Mouse (Mus musculus) hindbrain, postnatal 0 days (tissue): Measurements from ENCODE around the gene Psmd3. TPM values are rescaled to one million over a fixed set of nuclear protein-coding genes. Genes with fewer than 3 reads are reported as not detected.
A peak's percentile ranks its signal among the peaks of the same experiment; 100 is the strongest.

Experiments used
- ATAC-seq: fragments of 200-750 bp; cut with Nextera tagmentation; 2 replicates; pipeline ENCODE4 v1.8.0; 2017; ENCODE audit warnings: mild to moderate bottlenecking, moderate TSS enrichment, moderate library complexity
- DNase-seq: peaks from one replicate; pipeline ENCODE4 v3.0.0-alpha.2; 2015; ENCODE audit warnings: low spot score
- H3K27ac ChIP-seq: fragments of 300-500 bp; sonication (generic); 2 replicates; pipeline ENCODE4 v1.5.1; 2014; ENCODE audit warnings: mild to moderate bottlenecking
- H3K27me3 ChIP-seq: fragments of 300-500 bp; sonication (generic); 2 replicates; pipeline ENCODE4 v1.6.1; 2014; ENCODE audit warnings: low read length, mixed read lengths; ENCODE audit not compliant: insufficient read depth
- H3K36me3 ChIP-seq: fragments of 300-500 bp; sonication (generic); 2 replicates; pipeline ENCODE4 v1.6.1; 2014; ENCODE audit warnings: low read length, mixed read lengths; ENCODE audit not compliant: insufficient read depth
- H3K4me1 ChIP-seq: fragments of 300-500 bp; sonication (generic); 2 replicates; pipeline ENCODE4 v1.6.1; 2014; ENCODE audit warnings: antibody characterized with exemption, low read length, mixed read lengths; ENCODE audit not compliant: insufficient read depth
- H3K4me2 ChIP-seq: fragments of 300-500 bp; sonication (generic); 2 replicates; pipeline ENCODE4 v1.6.1; 2014; ENCODE audit warnings: low read depth, mild to moderate bottlenecking, low read length, moderate library complexity, mixed read lengths
- H3K4me3 ChIP-seq: fragments of 300-500 bp; sonication (generic); 2 replicates; pipeline ENCODE4 v1.5.1; 2014; ENCODE audit warnings: low read length
- H3K9ac ChIP-seq: fragments of 300-500 bp; sonication (generic); replicated peaks from 2 replicates; pipeline ENCODE4 v1.6.1; 2014; ENCODE audit warnings: mild to moderate bottlenecking, low read length, moderate library complexity, mixed read lengths
- H3K9me3 ChIP-seq: fragments of 300-500 bp; sonication (generic); 2 replicates; pipeline ENCODE4 v1.6.1; 2016; ENCODE audit warnings: low read length, mixed read lengths
- CTCF ChIP-seq: IDR thresholded peaks from 2 replicates; pipeline ENCODE4 v1.5.1; 2016; ENCODE audit warnings: antibody characterized with exemption, control low read depth, low read depth
- WGBS: fragments of 180-500 bp; shearing (Covaris S2); extraction: QIAGEN DNeasy Blood & Tissue Kit; methylation state at CpG from one replicate; pipeline ENCODE4 v1.1.7; 2014; 5-methylcytosine and 5-hydroxymethylcytosine counted together
- polyA plus RNA-seq: library from polyadenylated mRNA; unstranded; fragments of >200 nt; fragmentation: Nextera tagmentation; extraction: Ambion mirVana; gene quantifications from 2 replicates; pipeline ENCODE4 v1.2.1, GENCODE M21; 2015
- total RNA-seq: library from RNA; depleted of rRNA; stranded (reverse); fragments of >200 nt; gene quantifications from 2 replicates; pipeline ENCODE4 v1.2.3, GENCODE M21; 2014

Gene Psmd3
- total and polyA plus RNA-seq, 2 experiments from 2014 or later, result 143 to 190 TPM

- ATAC-seq (no peak), DNase-seq (no peak)
- Histone ChIP-seq H3K4me1 (no peaks in the 10 kb centered on the region), H3K9ac (no peak overlapping the region), H3K4me3 (no peak overlapping the region), H3K27ac (no peak overlapping the region), H3K27me3 (no peaks in the 10 kb centered on the region), H3K36me3 (peaks cover 33% of the 10 kb centered on the region), H3K9me3 (no peaks in the 10 kb centered on the region), H3K4me2 (no peak overlapping the region)
- WGBS, result 90% methylated on average over 10 of the region's 10 CpGs
- no peak for TF ChIP-seq CTCF
These were observed 22.7 kb downstream of the Psmd3 start for GRCm38 (mm10) chr11:98705021-98705420.

GRCm38 (mm10) chr11:98707401-98708281 is 25.3 kb downstream of the Psmd3 start:
- H3K4me3 ChIP-seq, result no peak overlapping the region
- no peak overlapping the region for H3K27ac ChIP-seq
- H3K36me3 ChIP-seq, result peaks cover 38% of the 10 kb centered on the region
- no peaks in the 10 kb centered on the region for H3K4me1 ChIP-seq
- peak; percentile 45 for DNase-seq
- H3K9ac ChIP-seq, result 0 out of 2 replicates have a peak overlapping the region, but pooled peaks have one; percentile 18
- H3K27me3 ChIP-seq, result no peaks in the 10 kb centered on the region
- WGBS, result 78% methylated on average over 22 of the region's 22 CpGs
- H3K9me3 ChIP-seq, result no peaks in the 10 kb centered on the region
- no peak for ATAC-seq
- no peak overlapping the region for H3K4me2 ChIP-seq
- no peak for TF ChIP-seq CTCF

- WGBS, result 84% methylated on average over 19 of the region's 19 CpGs
- Histone ChIP-seq H3K36me3 (peaks cover 42% of the 10 kb centered on the region), H3K9ac (no peak overlapping the region), H3K27ac (no peak overlapping the region), H3K4me1 (no peaks in the 10 kb centered on the region), H3K4me2 (no peak overlapping the region), H3K9me3 (no peaks in the 10 kb centered on the region), H3K27me3 (no peaks in the 10 kb centered on the region), H3K4me3 (no peak overlapping the region)
- no peak for TF ChIP-seq CTCF
- no peak for DNase-seq
- no peak for ATAC-seq
These were observed 26.1 kb downstream of the Psmd3 start for GRCm38 (mm10) chr11:98708282-98708956.

GRCm38 (mm10) chr11:98709001-98709741 is 26.8 kb downstream of the Psmd3 start:
- H3K36me3 ChIP-seq, result peaks cover 49% of the 10 kb centered on the region
- H3K27ac ChIP-seq, result no peak overlapping the region
- no peaks in the 10 kb centered on the region for H3K4me1 ChIP-seq
- no peaks in the 10 kb centered on the region for H3K27me3 ChIP-seq
- no peak overlapping the region for H3K4me2 ChIP-seq
- WGBS, result 72% methylated on average over 26 of the region's 26 CpGs
- DNase-seq, result no peak
- TF ChIP-seq CTCF, result no peak
- H3K9me3 ChIP-seq, result no peaks in the 10 kb centered on the region
- no peak overlapping the region for H3K9ac ChIP-seq
- no peak overlapping the region for H3K4me3 ChIP-seq
- no peak for ATAC-seq

GRCm38 (mm10) chr11:98710416-98711045 is 28.2 kb downstream of the Psmd3 start:
- Histone ChIP-seq H3K27me3 (no peaks in the 10 kb centered on the region), H3K4me2 (no peak overlapping the region), H3K4me3 (no peak overlapping the region), H3K9ac (no peak overlapping the region), H3K4me1 (no peaks in the 10 kb centered on the region), H3K36me3 (peaks cover 60% of the 10 kb centered on the region), H3K27ac (no peak overlapping the region), H3K9me3 (no peaks in the 10 kb centered on the region)
- WGBS, result 52% methylated on average over 12 of the region's 12 CpGs
- peak; percentile 89 for DNase-seq
- peak; percentile 24 for ATAC-seq
- TF ChIP-seq CTCF, result peak; percentile 98

- WGBS, result 80% methylated on average over 4 of the region's 4 CpGs
- H3K4me1 ChIP-seq, result no peaks in the 10 kb centered on the region
- peaks cover 57% of the 10 kb centered on the region for H3K36me3 ChIP-seq
- ATAC-seq (no peak), DNase-seq (no peak)
- H3K4me3 ChIP-seq, result no peak overlapping the region
- no peaks in the 10 kb centered on the region for H3K27me3 ChIP-seq
- no peaks in the 10 kb centered on the region for H3K9me3 ChIP-seq
- no peak overlapping the region for H3K27ac ChIP-seq
- no peak for TF ChIP-seq CTCF
- H3K9ac ChIP-seq, result no peak overlapping the region
- no peak overlapping the region for H3K4me2 ChIP-seq
These were observed 28.7 kb downstream of the Psmd3 start for GRCm38 (mm10) chr11:98711046-98711434.
